Mouse (Mus musculus) lung, postnatal 14 days (tissue): ENCODE data around the gene Gjb1.
A peak's percentile ranks its signal among the peaks of the same experiment; 100 is the strongest.
"Not testable (repeated sequence)": the region's sequence is repeated elsewhere in the genome, so short reads cannot be mapped to it uniquely, and the experiment has no call there.

Experiments used
- DNase-seq: peaks from one replicate; pipeline ENCODE4 v3.0.0; 2021

Gene Gjb1

DNA sequence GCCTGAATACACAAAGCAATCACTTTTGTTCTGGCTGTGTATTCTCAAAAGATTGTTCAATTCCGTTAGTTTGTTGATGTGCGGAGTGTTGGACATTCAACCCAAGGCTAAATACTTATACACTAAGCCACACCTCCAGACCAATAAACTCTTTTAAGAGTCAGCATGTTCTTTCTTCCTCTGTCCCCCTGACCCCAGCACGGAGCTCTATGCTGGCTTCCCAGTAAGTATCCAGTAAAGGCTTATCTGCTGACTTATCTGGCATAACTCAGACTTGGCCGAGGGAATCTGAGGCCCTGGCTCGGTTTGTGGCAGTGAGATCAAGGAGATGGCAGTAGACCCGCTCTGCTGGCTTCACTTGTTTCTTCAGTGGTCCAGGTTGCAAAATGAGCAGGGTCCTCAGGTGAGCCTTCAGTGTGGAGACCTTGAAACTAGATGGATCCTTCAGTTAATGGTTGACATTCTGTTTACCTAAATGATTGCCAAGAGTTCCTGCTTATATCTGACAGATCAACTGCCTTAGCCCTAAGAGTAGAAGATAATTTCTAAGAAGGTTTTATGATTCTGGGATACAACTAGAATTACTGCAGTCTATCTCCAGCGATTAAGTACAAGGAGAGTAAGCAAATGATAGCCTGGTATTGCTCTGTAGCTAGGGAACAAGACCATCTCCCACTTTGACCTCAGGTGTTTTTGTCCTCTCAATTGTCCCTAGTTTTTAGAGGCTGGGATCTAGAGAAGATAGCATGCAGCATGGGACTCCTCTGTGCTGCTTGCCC is at the start of gene Gjb1:
Gene Gjb1 (plus strand): TSS at position 189 of the 779 bp plus-strand sequence.
- no peak for DNase-seq

DNA sequence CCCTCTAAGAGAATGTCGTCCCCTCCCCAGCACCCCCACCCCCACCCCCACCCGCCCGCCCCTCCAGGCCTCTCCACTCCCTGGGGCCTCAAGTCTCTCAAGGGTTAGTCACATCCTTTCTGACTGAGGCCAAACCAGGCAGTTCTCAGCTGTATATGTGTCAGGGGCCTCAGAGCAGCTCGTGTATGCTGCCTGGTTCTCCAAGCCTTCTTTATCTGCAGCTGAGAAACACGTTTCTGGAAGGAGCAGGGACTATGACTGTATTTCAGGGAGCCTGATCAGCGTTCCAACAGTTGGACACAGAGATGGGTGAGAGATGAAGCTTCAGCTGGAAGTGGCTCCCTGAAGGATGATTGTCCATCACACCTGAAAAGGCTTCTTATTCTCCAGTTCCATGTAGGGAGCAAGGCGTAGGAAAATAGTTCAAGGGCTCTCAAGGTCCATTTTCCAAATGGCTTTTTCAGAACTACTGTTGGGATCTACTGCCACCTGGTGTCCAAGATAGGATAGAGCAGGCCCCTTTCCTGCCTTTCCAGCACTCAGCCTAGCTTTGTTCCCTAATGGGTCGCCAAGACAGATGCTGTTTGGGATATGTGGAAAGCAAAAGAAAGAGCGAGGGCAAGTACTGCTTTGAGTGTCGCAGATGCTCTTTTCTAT is 46.7 kb upstream of the Gjb1 start:
- DNase-seq, result peak; percentile 68

GRCm38 (mm10) chrX:101332031-101332374 is 44.2 kb upstream of the Gjb1 start:
- DNase-seq, result no peak

DNA sequence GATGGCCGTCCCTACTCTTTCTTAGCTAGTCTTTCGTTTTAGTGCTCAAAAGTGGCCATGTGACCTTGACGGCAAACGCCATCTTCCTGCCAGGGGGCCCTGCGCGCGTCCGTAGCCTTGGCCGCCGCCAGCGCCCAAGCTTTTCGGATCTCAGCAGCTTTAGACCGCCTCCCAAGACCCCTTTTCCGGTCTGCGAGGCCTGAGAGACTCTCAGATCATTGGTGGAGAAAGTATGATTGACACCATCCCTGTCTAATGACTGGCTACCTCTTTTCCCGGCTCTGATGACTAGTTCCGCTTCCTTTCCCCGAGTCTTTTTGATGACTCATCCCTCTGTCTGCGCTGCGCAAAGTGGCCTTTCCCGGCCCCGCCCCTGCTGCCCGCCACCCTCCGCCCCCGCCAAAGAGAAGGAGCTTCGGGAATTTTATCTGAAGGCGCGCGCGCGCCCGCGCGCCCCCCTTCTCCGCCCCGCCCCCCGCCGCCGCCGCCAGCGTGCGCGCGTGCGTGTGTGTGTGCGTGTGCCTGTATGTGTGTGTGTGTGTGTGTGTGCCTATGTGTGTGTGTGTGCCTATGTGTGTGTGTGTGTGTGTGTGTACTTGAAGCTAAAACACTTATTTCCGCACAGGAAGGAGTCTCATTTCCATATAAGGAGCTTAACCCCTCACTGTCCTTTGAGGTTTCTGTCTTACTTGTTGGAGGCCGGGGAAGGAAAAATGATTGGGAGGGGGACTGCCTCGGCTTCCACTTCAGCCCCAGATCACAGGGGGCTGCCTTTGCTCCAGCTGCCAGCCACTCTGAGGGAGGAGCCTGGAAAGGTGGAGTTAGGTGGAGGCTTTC is 43.6 kb upstream of the Gjb1 start:
- peak; percentile 76 for DNase-seq

GRCm38 (mm10) chrX:101334606-101335005 is 41.6 kb upstream of the Gjb1 start:
- peak; percentile 16 for DNase-seq

GRCm38 (mm10) chrX:101338666-101339065 is 37.5 kb upstream of the Gjb1 start:
- DNase-seq, result no peak

GRCm38 (mm10) chrX:101342837-101343236 is 33.3 kb upstream of the Gjb1 start:
- not testable (repeated sequence) for DNase-seq

GRCm38 (mm10) chrX:101345456-101345855 is 30.7 kb upstream of the Gjb1 start:
- no peak for DNase-seq

DNA sequence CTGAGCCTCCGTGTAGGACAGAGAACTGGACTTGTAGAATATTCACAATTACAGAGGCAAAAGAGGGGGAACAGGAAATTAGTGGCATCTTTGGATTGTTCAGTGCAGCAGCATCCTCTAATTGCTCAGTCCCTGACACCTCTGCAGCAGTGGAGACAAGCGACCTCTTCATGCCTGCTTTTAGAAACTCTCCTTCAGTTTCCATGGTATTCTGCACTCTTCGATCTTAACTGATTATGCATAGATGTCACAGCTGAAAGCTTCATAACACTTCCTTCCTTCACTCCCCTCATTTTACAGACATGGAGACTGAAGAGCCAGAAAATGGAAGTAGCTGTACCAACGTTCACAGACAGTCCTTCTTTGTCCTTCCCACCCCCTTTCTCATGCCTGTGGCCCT is 29.7 kb upstream of the Gjb1 start:
- no peak for DNase-seq

DNA sequence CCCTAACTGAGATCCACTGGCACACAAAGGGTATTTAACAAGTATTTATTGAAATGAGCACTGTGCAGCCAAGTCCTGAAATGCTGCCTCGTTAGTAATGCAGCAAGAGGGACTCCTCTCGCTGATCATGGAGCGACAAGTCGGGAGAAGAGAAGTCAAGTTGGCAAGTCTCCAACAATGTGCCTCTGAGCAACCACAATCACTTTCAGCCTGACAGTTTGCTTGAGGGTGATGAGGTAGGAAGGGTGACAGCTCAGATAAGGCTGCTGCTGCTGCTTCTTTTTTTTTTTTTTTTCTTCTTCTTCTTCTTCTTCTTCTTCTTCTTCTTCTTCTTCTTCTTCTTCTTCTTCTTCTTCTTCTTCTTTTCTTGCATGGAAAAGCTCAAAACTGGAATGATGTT is 25.0 kb upstream of the Gjb1 start:
- no peak for DNase-seq

DNA sequence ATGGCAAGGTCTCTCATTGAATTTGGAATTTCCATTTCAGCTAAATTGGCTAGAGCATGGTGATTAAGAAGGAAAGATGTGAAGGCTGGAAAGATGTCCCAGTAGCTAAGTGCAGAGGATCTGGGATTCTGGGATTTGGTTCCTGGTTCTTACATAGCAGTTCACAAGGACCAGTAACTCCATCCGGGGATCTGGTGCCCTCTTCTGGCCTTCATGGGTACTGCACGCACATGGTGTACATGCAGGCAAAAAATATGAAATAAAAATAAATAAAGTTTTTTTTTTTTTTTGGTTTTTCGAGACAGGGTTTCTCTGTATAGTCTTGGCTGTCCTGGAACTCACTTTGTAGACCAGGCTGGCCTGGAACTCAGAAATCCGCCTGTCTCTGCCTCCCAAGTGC is 17.3 kb upstream of the Gjb1 start:
- DNase-seq, result not testable (repeated sequence)

DNA sequence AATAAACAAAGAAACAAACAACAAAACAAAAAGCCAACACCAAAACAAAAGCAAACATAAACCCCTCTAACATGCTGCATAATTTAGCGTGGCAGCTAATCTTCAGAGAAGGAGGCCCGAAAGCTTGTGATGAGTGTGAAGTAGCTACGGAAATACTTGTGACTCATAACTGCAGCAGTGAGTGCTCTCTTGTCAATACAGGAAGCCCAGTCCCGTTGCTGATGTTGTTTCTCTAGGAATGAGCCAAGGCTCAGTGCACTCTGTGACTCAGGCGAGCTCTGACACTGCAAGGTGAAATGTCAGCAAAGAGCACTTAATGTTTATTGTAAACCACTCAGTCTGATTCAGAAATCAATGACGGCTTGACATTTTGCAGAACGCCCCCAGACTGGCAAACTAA is 7.2 kb upstream of the Gjb1 start:
- DNase-seq, result no peak

DNA sequence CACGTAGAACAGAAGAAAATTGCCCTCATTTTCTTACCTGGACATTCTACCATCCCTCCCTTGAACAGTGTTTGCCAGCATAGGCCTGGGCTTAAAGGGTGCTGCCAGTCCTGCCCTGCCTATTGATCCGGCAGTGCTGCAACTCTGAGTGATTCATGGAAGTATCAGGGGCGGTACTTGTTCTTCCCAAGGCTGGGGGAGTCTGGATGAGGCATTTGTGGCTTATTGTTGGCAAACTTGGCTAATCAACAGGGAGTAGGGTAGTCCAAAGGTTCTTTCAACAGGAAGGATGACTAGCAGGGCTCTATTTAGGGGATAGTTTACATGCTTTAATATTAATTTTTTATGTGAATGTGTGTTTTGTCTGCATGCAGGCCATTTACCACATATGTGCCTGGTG is 5.6 kb upstream of the Gjb1 start:
- DNase-seq, result no peak

DNA sequence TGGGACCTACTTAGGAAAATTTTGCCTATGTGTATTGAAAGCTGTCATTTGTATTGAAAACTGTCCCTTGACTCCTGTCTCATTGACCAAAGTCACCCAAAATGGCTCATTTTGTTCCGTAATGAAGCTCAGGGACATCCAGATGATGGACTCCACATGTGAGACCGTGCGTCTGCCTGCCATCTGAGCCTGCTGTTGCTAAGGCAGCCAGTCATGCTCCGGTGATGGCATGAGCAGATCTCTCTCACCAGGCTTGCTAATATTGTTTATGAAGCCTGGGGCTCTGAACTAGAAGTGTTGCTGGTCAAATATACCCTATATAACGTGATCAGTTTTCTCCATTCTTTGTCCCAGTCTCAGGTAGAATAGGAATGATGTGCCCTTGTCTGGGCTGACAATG is 3.2 kb upstream of the Gjb1 start:
- no peak for DNase-seq

DNA sequence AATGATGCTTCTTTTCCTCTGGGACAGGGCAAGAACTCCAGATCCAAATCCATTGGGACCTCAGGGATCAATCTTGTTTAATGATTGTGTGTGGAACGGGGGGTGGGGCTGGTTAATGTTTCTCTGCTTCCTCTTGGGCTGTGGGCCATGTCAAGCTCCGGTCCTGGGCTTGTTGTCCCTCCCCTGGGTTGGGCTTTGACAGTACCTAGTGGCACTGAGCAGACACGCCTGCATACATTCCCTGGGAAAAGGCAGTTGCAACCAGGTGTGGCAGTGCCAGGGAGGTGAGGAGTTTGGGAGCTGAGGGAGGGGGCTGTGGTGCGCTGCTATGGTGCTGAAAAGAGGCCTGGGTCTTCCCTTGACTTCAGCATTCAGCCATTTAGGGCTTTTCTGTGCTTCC is 898 bp downstream of the Gjb1 start:
- DNase-seq, result no peak

GRCm38 (mm10) chrX:101379744-101380143 is 3.6 kb downstream of the Gjb1 start:
- no peak for DNase-seq

GRCm38 (mm10) chrX:101383455-101383854 is 7.3 kb downstream of the Gjb1 start:
- DNase-seq, result no peak

- DNase-seq, result no peak
Observed at GRCm38 (mm10) chrX:101384439-101385137, 8.4 kb downstream of the Gjb1 start.

- no peak for DNase-seq
Observed at GRCm38 (mm10) chrX:101386222-101386621, 10.0 kb downstream of the Gjb1 start.

- DNase-seq, result no peak
Observed at GRCm38 (mm10) chrX:101388866-101389537, 12.8 kb downstream of the Gjb1 start.

DNA sequence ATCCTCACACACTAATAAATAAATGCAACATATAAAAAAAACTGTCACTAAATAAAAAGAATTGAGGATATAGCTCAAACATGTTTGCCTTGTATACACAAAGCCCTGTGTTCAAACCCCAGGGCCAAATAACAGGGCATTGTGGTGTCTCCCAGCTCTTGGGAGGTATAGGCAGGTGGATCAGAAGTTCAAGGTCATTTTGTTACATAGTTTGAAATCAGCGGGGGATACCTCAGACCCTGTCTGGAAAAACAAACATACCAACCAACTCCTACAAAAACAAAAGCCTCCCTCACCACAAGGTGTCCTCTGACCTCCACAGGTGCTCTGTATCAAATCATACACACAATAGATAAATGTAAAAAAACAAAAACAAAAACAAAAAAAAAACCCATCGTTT is 18.2 kb downstream of the Gjb1 start:
- DNase-seq, result no peak

DNA sequence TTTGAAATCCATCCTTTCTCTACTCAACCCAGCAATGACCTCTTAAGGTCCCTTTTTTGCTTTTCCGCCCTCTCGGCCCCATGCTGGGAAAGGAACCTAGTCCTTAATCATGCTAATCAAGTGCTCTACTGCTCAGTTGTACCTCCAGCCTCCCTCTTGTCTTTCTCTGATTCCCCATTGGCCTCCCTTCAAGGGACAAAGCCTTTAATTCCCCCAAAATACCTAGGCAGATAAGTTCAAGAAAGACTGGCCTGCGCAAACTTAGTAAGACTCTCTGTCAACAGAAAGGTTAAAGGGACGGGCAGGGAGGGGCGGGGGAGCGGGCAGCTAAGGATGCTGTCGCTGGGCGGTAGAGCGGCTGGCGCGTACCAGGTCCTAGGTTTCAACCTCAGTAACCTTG is 20.3 kb downstream of the Gjb1 start:
- DNase-seq, result no peak
